Comparison of ENCODE assay signal across 8 mouse cellular contexts in the genomic region with DNA sequence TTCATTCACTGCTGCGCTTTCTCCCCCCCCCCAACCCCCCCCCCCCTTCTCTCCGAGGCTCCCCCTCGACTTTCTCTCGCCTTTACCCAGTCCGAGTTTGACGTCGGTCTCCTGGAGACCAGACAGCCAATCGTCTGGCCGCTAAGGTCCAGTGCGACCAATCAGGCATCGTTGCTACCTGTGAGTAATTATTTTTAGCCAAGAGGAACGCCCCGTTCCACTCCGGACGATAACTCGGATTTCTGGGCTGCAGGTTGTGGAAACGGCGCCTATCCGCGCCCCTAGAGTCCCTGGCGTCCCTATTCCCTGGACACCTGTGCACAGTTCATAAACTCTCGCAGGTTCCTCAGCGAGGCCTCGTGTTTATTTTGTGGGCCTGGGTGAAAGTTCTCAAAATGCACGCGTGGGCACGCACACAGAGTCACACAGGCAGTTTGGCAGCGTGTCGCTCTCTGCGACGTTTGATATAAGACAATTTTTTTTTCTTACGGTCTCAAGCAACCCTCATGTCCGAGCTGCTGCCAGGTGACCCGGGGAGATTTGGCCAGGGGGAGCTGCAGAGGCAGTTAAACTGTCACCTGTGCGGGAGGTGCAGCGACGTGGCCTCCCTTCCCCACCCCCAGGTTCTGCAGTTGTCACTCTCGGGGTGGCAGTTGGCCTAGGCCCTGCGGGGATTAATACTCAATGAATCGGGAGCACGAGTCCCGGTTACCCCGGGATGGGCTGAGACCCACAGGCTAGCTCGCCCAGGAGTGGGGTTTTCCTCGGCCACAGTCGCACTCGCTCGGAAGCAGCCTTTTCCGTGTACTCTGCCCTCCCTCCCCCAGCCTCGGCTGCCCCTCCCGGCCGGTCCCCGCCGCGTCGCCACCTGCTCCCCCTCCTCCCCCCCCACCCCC. TPM values are rescaled to one million over a fixed set of nuclear protein-coding genes. Genes with fewer than 3 reads are reported as not detected.
DNase-seq lines count a peak whose midpoint lies in the region; ATAC-seq lines count a peak whose summit lies in the region.

No protein-coding gene starts in this region.

- H3K27ac ChIP-seq in hindbrain, embryonic 13.5 days: peak overlapping the region; percentile 99

- under 1% methylated on average over 44 of the region's 56 CpGs for WGBS in hindbrain, embryonic 13.5 days

- peak; percentile 90 for DNase-seq in Muller cell, postnatal 12 days (ENCODE audit: inconsistent ontology term)
- peak; percentile 98 for DNase-seq in cerebellum, adult 9-11 months
- peak; percentile 87 to 91 for DNase-seq in frontal cortex, postnatal 10 days (ENCODE audit: low spot score in 2 of 2)
- DNase-seq in layer of hippocampus, postnatal 25 days (ENCODE audit: extremely low spot score in 1 of 2, low spot score in 1 of 2): peak; percentile 61 to 76
- peak; percentile 97 for DNase-seq in lung, postnatal 25 days (ENCODE audit: low spot score)
- peak; percentile 92 for DNase-seq in retina, embryonic 14.5 days (ENCODE audit: low spot score)
- peak; percentile 76 for DNase-seq in thymus, postnatal 4 days

- no peaks in the 10 kb centered on the region for H3K27me3 ChIP-seq in hindbrain, embryonic 13.5 days

- ATAC-seq in hindbrain, embryonic 13.5 days (ENCODE audit: low FRiP score): peak; percentile 84

- H3K4me3 ChIP-seq in hindbrain, embryonic 13.5 days: peak overlapping the region; percentile 53

- H3K4me1 ChIP-seq in hindbrain, embryonic 13.5 days (replicated peaks): peaks cover 26% of the 10 kb centered on the region

- H3K9ac ChIP-seq in hindbrain, embryonic 13.5 days: peak overlapping the region; percentile 72

- H3K36me3 ChIP-seq in hindbrain, embryonic 13.5 days: peaks cover 13% of the 10 kb centered on the region

- peak overlapping the region; percentile 96 for H3K4me2 ChIP-seq in hindbrain, embryonic 13.5 days

- no peaks in the 10 kb centered on the region for H3K9me3 ChIP-seq in hindbrain, embryonic 13.5 days

RNA-seq across cellular contexts. Expression of gene Tob1, which starts 0.8 kb away (rescaled TPM):
- 32.3 and 36.0 TPM in 2 replicates for polyA plus RNA-seq in hindbrain, embryonic 13.5 days (2015; fragmentation: Nextera tagmentation; extraction: Ambion mirVana)
- 10 to 100 TPM; 41.8 to 42.4 TPM for total RNA-seq in layer of hippocampus, postnatal 25 days (2021)

RNA-seq across cellular contexts. Expression of gene Wfikkn2, which starts 35.4 kb away (rescaled TPM):
- polyA plus RNA-seq in hindbrain, embryonic 13.5 days (2015; fragmentation: Nextera tagmentation; extraction: Ambion mirVana): 5.9 and 8.6 TPM in 2 replicates
- under 1 TPM; 0.44 to 0.70 TPM for total RNA-seq in layer of hippocampus, postnatal 25 days (2021)

Comparison
In these comparisons a context has a peak if more than half of its experiments do, and no peak if none do; other contexts are left out.
1. Peak in every context shown above with its lines: DNase-seq, ATAC-seq, H3K4me3 ChIP-seq and H3K27ac ChIP-seq.